8 mouse cellular contexts compared by ENCODE assay signal in genomic region chr9:58312196-58312943, GRCm38 (mm10). TPM values are rescaled to one million over a fixed set of nuclear protein-coding genes. Genes with fewer than 3 reads are reported as not detected.
DNase-seq lines count a peak whose midpoint lies in the region; ATAC-seq lines count a peak whose summit lies in the region.

No protein-coding gene starts in this region.

- H3K4me1 ChIP-seq in embryonic facial prominence, embryonic 11.5 days (ENCODE audit: control insufficient read depth, insufficient read depth, low read length): peaks cover 10% of the 10 kb centered on the region
- peaks cover 42% of the 10 kb centered on the region for H3K4me1 ChIP-seq in hindbrain, embryonic 14.5 days (replicated peaks; ENCODE audit: control insufficient read depth, insufficient read depth, low read length)
- H3K4me1 ChIP-seq in liver, embryonic 15.5 days (replicated peaks): peaks cover 11% of the 10 kb centered on the region
- H3K4me1 ChIP-seq in stomach, embryonic 14.5 days (ENCODE audit: control insufficient read depth, insufficient read depth, low read length): peaks cover 67% of the 10 kb centered on the region

- peaks cover 3% of the 10 kb centered on the region; the same call in 1 of the 2 replicates for H3K27me3 ChIP-seq in embryonic facial prominence, embryonic 11.5 days (ENCODE audit: control insufficient read depth, insufficient read depth, low read length)
- peaks cover 26% of the 10 kb centered on the region for H3K27me3 ChIP-seq in hindbrain, embryonic 14.5 days (ENCODE audit: control insufficient read depth, insufficient read depth, low read length)
- peaks cover 49% of the 10 kb centered on the region for H3K27me3 ChIP-seq in liver, embryonic 15.5 days
- H3K27me3 ChIP-seq in stomach, embryonic 14.5 days (ENCODE audit: control insufficient read depth, insufficient read depth, low read length): no peaks in the 10 kb centered on the region

- H3K9me3 ChIP-seq in embryonic facial prominence, embryonic 11.5 days (replicated peaks; ENCODE audit: control insufficient read depth, low read length): no peaks in the 10 kb centered on the region
- H3K9me3 ChIP-seq in hindbrain, embryonic 14.5 days (ENCODE audit: control insufficient read depth, low read length): no peaks in the 10 kb centered on the region
- H3K9me3 ChIP-seq in liver, embryonic 15.5 days (replicated peaks): no peaks in the 10 kb centered on the region
- no peaks in the 10 kb centered on the region for H3K9me3 ChIP-seq in stomach, embryonic 14.5 days (ENCODE audit: control insufficient read depth, low read depth, low read length)

- no peaks in the 10 kb centered on the region for H3K36me3 ChIP-seq in embryonic facial prominence, embryonic 11.5 days (replicated peaks; ENCODE audit: control insufficient read depth, insufficient read depth, low read depth, low read length)
- H3K36me3 ChIP-seq in hindbrain, embryonic 14.5 days (replicated peaks; ENCODE audit: control insufficient read depth, insufficient read depth): no peaks in the 10 kb centered on the region
- H3K36me3 ChIP-seq in liver, embryonic 15.5 days (replicated peaks): no peaks in the 10 kb centered on the region
- H3K36me3 ChIP-seq in stomach, embryonic 14.5 days (ENCODE audit: control insufficient read depth, insufficient read depth, low read length): no peaks in the 10 kb centered on the region

- peak overlapping the region; percentile 70 for H3K9ac ChIP-seq in embryonic facial prominence, embryonic 11.5 days (replicated peaks; ENCODE audit: low read length)
- H3K9ac ChIP-seq in hindbrain, embryonic 14.5 days: peak overlapping the region; percentile 46
- no peak overlapping the region for H3K9ac ChIP-seq in liver, embryonic 15.5 days
- H3K9ac ChIP-seq in stomach, embryonic 14.5 days (replicated peaks; ENCODE audit: low read depth, low read length): peak overlapping the region; percentile 57

- peak overlapping the region; percentile 62 for H3K27ac ChIP-seq in embryonic facial prominence, embryonic 11.5 days (replicated peaks; ENCODE audit: low read depth, low read length)
- H3K27ac ChIP-seq in hindbrain, embryonic 14.5 days: no peak overlapping the region; the same call in 1 of the 2 replicates
- no peak overlapping the region for H3K27ac ChIP-seq in liver, embryonic 15.5 days (replicated peaks)
- peak overlapping the region; percentile 82 for H3K27ac ChIP-seq in stomach, embryonic 14.5 days (ENCODE audit: low read length)

- peak overlapping the region; percentile 91 for H3K4me2 ChIP-seq in embryonic facial prominence, embryonic 11.5 days (ENCODE audit: low read depth, low read length)
- H3K4me2 ChIP-seq in hindbrain, embryonic 14.5 days (replicated peaks): peak overlapping the region; percentile 59
- peak overlapping the region; percentile 49 for H3K4me2 ChIP-seq in liver, embryonic 15.5 days
- H3K4me2 ChIP-seq in stomach, embryonic 14.5 days (replicated peaks; ENCODE audit: low read depth, low read length): peak overlapping the region; percentile 86

- peak; percentile 41; the same call in 1 of the 2 replicates for ATAC-seq in embryonic facial prominence, embryonic 11.5 days (replicated peaks; ENCODE audit: insufficient number of reproducible peaks, low FRiP score, low TSS enrichment, low read depth)
- peak; percentile 7; the same call in 1 of the 2 replicates for ATAC-seq in hindbrain, embryonic 14.5 days (ENCODE audit: low FRiP score)
- no peak for ATAC-seq in liver, embryonic 15.5 days (ENCODE audit: insufficient read depth)
- peak; percentile 34; the same call in 1 of the 2 replicates for ATAC-seq in stomach, embryonic 14.5 days (ENCODE audit: insufficient number of reproducible peaks, insufficient read depth, low FRiP score, low read depth)

- peak; percentile 74 for DNase-seq in ovary, postnatal 36 days (ENCODE audit: low spot score)
- DNase-seq in ovary, postnatal 10 days (ENCODE audit: low spot score): no peak
- DNase-seq in embryonic facial prominence, embryonic 11.5 days (ENCODE audit: low spot score): peak; percentile 45
- DNase-seq in hindbrain, embryonic 14.5 days (ENCODE audit: low spot score): no peak
- no peak for DNase-seq in frontal cortex, adult 2 months (ENCODE audit: extremely low spot score in 1 of 2, low spot score in 1 of 2)
- DNase-seq in Muller cell, postnatal 12 days (ENCODE audit: inconsistent ontology term): no peak

- under 1% methylated on average over 64 of the region's 72 CpGs for WGBS in embryonic facial prominence, embryonic 11.5 days
- WGBS in hindbrain, embryonic 14.5 days: 1% methylated on average over 63 of the region's 72 CpGs
- WGBS in liver, embryonic 15.5 days (ENCODE audit: insufficient replicate concordance): 2% methylated on average over 72 of the region's 72 CpGs
- 2% methylated on average over 72 of the region's 72 CpGs for WGBS in stomach, embryonic 14.5 days

- peak overlapping the region; percentile 48 for H3K4me3 ChIP-seq in embryonic facial prominence, embryonic 11.5 days (ENCODE audit: low read depth, low read length)
- H3K4me3 ChIP-seq in hindbrain, embryonic 14.5 days (replicated peaks; ENCODE audit: low read length): peak overlapping the region; percentile 35
- peak overlapping the region; percentile 29 for H3K4me3 ChIP-seq in liver, embryonic 15.5 days (replicated peaks)
- peak overlapping the region; percentile 50 for H3K4me3 ChIP-seq in stomach, embryonic 14.5 days (ENCODE audit: low read depth, low read length)

RNA-seq across cellular contexts. Expression of gene Loxl1, which starts 0.6 kb away (rescaled TPM):
- 11.0 and 13.6 TPM in 2 replicates for polyA plus RNA-seq in embryonic facial prominence, embryonic 11.5 days (2014; fragmentation: Nextera tagmentation; extraction: Ambion mirVana)
- polyA plus RNA-seq in hindbrain, embryonic 14.5 days (2014; fragmentation: Nextera tagmentation; extraction: Ambion mirVana): 7.9 and 9.6 TPM in 2 replicates
- 2.7 TPM in 2 replicates for polyA plus RNA-seq in liver, embryonic 15.5 days (2015; fragmentation: Nextera tagmentation; extraction: Ambion mirVana)
- 32.2 and 38.5 TPM in 2 replicates for polyA plus RNA-seq in stomach, embryonic 14.5 days (2014; fragmentation: Nextera tagmentation; extraction: Ambion mirVana)
- polyA plus RNA-seq in frontal cortex, adult 2 months (2012; rRNA removed): 4.9 and 5.3 TPM in 2 replicates

RNA-seq across cellular contexts. Expression of gene Tbc1d21, which starts 57.9 kb away (rescaled TPM):
- polyA plus RNA-seq in embryonic facial prominence, embryonic 11.5 days (2014; fragmentation: Nextera tagmentation; extraction: Ambion mirVana): not detected in 2 replicates
- not detected in 2 replicates for polyA plus RNA-seq in hindbrain, embryonic 14.5 days (2014; fragmentation: Nextera tagmentation; extraction: Ambion mirVana)
- not detected in 2 replicates for polyA plus RNA-seq in liver, embryonic 15.5 days (2015; fragmentation: Nextera tagmentation; extraction: Ambion mirVana)
- not detected in 2 replicates for polyA plus RNA-seq in stomach, embryonic 14.5 days (2014; fragmentation: Nextera tagmentation; extraction: Ambion mirVana)
- not detected in 2 replicates for polyA plus RNA-seq in frontal cortex, adult 2 months (2012; rRNA removed)

RNA-seq across cellular contexts. Expression of gene Stoml1, which starts 59.4 kb away (rescaled TPM):
- polyA plus RNA-seq in embryonic facial prominence, embryonic 11.5 days (2014; fragmentation: Nextera tagmentation; extraction: Ambion mirVana): 20.1 and 22.2 TPM in 2 replicates
- polyA plus RNA-seq in hindbrain, embryonic 14.5 days (2014; fragmentation: Nextera tagmentation; extraction: Ambion mirVana): 103 TPM in 2 replicates
- polyA plus RNA-seq in liver, embryonic 15.5 days (2015; fragmentation: Nextera tagmentation; extraction: Ambion mirVana): 4.1 and 5.0 TPM in 2 replicates
- 27.0 and 30.3 TPM in 2 replicates for polyA plus RNA-seq in stomach, embryonic 14.5 days (2014; fragmentation: Nextera tagmentation; extraction: Ambion mirVana)
- polyA plus RNA-seq in frontal cortex, adult 2 months (2012; rRNA removed): 99.9 and 102 TPM in 2 replicates

Comparison
In these comparisons a context has a peak if more than half of its experiments do, and no peak if none do; other contexts are left out.
1. DNase-seq: peak in ovary, postnatal 36 days (single experiment) and embryonic facial prominence, embryonic 11.5 days (single experiment); none in ovary, postnatal 10 days (single experiment), hindbrain, embryonic 14.5 days (single experiment), frontal cortex, adult 2 months (0 of 2) and Muller cell, postnatal 12 days (single experiment).
2. H3K27ac ChIP-seq: peak in embryonic facial prominence, embryonic 11.5 days (single experiment) and stomach, embryonic 14.5 days (single experiment); none in hindbrain, embryonic 14.5 days (single experiment) and liver, embryonic 15.5 days (single experiment).
3. Peak in every context shown above with its lines, with median percentiles within 50 percentile points of each other: H3K4me2 ChIP-seq and H3K4me3 ChIP-seq.